Mouse (Mus musculus): ENCODE results near the gene Traf3.

DNA sequence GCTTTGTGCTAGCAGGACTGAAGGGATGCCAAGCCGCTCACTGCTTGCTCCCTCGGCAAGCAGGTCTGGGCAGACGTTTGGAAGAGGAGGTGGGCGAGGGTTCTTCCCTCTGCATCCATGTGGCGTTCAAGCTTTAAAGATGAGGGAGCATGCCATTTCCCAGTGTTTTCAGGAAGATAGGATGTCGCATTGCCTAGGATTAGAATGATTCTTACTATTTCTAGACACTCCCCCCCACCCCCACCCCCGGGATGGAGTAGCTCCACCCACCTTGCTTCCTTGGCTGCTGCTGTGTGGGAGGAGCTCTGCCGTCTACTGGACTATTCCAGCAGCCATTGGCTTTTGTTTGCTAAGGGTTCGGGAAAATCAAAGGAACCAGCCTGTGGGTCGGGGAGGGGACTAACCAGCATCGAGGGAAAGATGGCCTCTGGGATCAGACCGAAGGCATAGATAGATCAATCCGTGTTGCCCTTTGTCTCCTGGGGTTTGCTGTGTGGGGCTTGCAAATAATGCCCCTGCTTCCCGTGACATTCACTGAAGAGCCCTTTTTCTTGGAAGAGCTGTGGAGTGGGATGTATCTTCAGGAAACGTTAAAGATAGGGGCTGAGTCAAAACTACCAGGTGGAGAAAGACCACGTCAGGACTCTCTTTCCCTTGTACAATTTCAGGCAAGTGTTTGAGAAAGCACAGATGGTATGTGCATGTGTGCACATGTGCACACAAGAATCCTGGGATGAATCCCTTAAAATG lies 3.7 kb upstream of the Traf3 start:
- no peak for TF ChIP-seq CTCF (IDR thresholded peaks at IDR 0.05; ENCODE audit: low read depth, low read length)
- TF ChIP-seq POLR2A (IDR thresholded peaks at IDR 0.05; ENCODE audit: extremely low read depth, insufficient read depth, low read length) = no peak
